Mouse (Mus musculus) ZHBTc4 (cell line): ENCODE results near the gene D930048N14Rik.
"Not testable (repeated sequence)": the region's sequence is repeated elsewhere in the genome, so short reads cannot be mapped to it uniquely, and the experiment has no call there.

Source experiments
- DNase-seq: peaks from one replicate; pipeline ENCODE4 v3.0.0-alpha.2; 2011; ENCODE audit warnings: low read depth, low spot score

The D930048N14Rik gene

DNA sequence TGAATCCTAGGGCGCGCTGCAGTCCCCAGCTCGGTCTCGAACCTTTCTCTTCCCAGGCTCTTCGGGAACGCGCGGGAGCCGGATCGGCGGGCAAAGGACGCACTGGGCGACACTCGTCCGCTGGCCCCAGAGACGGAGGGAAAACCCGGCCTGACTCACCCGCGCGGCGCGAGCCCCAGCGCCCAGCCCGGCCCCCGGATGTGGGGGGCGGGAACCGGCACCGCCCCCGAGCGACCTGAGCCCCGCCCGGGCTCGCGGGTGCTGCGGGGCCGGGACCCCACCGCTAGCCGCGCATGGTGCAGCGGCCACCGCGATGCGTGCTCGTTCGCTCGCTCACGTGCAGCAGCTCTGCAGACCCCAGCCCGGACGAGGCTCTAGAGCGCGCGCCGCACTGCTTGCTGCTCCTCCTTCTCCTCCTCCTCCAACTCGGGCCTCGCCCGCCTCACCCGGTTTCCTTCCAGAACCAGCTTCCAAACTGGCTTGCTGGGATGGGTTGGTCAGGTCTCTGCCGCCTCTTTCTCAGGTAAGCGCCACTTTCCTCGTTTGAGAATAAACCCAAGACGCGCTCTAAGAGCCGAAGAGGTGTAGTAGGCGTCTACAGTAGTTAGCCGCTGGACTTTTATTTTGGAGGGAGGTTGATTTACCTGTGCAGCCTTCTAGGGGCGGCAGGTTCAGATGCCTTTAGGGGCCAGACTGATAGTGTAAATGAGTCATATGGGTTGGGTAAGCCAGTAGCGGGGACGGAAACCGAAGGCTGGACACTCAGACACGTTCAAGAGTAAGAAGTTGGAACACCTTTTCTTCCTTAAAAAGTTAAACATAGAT, at the start of gene D930048N14Rik, which contains the start of gene N4bp3:
Gene D930048N14Rik (plus strand): TSS at position 264 of the 825 bp plus-strand sequence.
Gene N4bp3 (minus strand): TSS at position 152 of the 825 bp plus-strand sequence.
- peak; percentile 78 for DNase-seq

DNA sequence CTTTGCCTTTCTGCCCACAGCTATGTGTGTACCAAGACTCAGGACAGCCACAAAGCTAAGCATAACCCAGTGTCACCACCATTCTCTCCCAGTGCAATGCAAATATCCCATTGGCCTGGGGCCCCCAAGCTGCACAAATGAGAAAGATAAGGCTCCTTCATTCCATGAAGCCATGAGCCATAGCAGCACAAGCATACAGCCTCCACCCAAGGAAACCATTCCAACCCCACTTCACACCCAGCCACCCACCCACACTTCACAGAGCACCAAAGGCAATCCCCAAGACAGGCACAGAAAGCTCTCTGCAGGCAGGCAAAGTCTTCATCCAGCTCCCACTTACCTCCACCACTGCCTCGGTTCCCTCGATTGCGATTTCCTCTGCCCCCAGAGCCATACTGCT, 48.5 kb upstream of the D930048N14Rik start:
- DNase-seq, result no peak

DNA sequence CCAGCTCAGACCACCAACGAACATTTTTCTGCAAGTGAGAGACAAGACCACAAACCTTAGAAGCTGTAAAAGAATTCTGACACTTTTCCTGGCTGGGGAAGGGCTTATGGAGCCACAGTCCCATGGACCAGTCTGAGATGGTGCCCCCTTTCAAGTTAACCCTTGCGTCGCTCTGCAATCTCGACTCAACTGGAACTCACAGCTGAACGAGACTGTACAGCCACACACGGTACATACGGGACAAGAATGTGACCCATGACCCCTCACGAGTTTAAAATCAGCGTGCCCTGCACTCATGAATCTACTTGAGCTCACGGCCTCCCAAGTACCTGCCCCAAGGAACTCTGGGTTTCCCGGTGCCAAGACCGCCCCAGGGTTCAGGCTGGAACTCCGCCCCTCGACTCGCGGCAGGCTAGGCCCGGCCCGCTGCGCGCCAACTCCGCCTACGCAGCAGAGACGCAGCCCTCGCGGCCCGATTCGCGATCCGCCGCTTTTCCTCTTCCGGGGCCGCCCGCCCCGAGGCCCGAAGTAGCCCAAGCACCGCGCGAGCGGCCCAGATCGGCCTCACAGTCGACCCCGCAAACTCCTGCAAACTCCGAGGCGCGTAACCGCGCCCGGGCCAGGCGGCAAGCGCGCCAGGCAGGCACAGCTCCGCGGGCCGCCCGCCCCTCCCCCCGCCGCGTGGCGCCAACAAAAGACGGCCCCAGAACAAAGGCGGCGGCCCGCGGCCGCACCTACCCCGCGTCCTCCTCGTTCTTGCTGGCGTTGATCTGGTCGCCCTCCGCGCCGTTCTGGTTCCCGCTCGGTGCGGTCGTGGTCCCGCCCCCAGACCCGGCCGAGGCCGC, 44.9 kb upstream of the D930048N14Rik start:
- DNase-seq, result peak; percentile 94

DNA sequence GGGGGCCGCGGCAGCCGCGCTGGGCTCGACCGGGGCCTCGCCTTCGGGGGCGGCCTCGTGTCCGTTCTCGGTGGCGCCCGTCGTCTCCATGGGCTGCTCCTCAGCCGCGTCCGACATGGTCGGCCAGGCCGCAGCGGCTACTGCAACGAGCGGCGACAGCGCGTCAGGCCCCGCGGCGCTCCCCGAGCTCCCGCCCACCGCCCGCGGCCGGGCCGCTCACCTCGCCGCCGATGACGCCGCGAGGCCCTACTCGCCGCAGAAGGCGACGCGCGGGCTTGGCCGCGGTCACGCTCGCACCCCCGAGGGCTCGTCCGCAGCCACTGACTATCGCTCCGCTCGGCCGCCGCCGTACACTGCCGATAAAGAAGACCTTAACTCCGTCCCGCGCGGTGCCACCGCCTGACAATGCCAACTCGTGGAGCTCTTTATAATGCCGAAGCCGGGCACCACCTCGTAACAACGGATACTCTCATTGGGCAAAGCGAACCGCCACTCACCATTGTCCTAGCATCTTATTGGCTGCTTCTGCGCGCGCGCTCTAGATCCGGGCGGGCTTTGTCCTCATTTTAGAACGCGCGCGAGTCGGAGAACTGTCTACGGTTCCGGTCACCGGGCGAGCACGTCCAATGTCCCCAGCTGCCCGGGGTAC, 44.2 kb upstream of the D930048N14Rik start, which contains the start of gene Hnrnpab:
Gene Hnrnpab (minus strand): TSS at position 401 of the 649 bp plus-strand sequence.
- DNase-seq, result peak; percentile 98

DNA sequence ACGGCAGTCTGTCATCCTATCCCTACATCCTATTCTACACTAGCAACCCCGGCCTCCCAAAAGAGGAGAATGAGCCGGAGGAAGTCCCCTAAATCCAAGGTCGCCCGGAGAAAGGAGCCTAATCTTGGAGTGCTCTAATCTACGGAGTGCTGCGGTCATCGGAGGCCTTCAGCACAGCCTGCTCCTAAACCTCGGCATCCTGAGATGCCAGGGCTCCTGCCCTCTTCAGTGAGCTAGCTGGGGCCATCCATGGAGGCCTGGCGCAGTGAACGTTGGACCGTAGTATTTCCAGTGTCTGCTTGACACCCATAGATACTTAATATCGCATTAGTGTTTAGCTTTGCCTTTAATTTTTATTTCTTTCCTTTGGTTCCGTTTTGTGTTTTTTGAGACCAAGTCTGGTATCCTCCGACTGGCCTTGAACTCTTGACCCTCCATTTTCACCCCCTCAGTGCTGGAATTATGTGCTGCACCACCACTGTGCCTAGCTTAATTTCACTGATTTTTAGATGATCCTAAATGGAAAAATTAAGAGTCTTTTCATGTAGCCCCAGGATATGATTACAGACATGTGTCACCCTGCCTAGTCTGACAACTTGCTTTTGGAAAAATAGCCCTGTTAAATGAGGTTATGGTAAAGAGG, 43.5 kb upstream of the D930048N14Rik start:
- no peak for DNase-seq

DNA sequence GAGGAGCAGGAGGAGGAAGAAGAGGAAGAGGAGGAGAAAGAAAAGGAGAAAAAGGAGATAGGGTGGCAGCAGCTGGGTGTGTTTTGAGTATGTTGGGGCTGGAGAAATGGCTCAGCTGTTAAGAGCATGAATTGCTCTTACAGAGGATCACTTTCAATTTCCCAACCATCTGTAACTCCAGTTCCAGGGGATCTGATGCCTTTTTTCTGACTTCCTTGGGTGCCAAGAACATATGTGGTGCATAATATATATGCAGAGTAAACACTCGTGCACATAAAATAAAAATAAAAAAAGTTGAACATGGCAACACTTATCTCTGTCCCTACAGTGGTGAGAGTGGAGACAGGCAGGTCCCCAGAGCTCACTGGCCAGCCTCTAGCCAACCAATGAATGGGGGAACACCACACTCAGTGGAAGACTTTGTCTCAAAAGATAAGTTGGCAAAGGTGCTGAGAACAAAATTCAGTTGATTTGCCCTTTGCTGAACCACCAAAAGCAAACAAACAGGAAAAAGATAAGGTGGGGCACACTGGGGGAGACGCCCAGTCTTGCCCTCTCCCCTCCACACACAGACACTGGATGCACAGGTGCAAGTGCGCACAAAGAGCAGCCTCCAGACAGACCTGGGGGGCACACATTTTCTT, 41.4 kb upstream of the D930048N14Rik start:
- DNase-seq, result no peak

DNA sequence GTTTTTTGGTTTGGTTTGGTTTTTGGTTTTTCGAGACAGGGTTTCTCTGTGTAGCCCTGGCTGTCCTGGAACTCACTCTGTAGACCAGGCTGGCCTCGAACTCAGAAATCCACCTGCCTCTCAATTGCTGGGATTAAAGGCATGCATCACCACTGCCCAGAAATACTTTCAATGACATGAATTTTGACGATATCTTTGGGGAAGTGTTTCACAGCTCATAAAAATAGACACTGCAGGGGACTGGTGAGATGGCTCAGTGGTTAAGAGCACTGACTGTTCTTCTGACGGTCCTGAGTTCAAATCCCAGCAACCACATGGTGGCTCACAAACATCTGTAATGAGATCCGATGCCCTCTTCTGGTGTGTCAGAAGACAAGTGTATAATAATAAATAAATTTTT, 40.8 kb upstream of the D930048N14Rik start:
- not testable (repeated sequence) for DNase-seq

DNA sequence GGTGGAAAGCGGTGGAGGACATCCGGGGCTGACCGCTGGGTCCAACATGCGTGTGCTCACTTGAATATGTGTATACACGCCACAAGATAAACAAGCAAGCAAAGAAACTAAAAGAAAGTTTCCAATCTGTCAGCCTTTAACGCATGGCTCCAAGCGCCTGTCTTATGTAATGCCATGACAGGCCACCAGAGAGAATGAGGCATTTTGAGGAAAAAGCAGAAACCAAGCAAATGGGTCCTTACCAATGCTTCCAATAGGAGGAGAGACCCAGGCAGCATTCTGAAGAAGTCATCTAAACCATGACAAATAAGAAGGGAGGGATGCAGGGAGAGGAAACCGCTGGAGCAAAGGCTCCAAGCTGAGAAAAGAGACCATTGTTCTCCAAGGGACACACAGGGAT, 36.5 kb upstream of the D930048N14Rik start:
- peak; percentile 53 for DNase-seq

DNA sequence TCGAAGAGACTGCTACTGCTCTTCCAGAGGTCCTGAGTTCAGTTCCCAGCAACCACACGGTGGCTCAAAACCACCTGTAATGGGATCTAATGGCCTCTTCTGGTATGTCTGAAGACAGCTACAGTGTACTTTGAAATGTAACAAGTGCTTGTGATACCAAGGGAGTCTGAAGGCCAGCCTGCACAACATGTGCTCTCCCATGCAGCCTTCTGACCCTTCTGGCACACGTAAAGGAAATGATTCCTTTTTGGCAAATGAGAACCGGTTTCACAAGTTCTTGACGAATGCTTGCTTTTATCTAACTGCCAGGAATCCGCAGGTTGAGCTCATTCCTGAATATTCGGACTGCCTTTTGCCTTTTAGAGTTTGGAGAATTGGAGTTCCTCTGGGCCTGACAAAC, 35.6 kb upstream of the D930048N14Rik start:
- no peak for DNase-seq

DNA sequence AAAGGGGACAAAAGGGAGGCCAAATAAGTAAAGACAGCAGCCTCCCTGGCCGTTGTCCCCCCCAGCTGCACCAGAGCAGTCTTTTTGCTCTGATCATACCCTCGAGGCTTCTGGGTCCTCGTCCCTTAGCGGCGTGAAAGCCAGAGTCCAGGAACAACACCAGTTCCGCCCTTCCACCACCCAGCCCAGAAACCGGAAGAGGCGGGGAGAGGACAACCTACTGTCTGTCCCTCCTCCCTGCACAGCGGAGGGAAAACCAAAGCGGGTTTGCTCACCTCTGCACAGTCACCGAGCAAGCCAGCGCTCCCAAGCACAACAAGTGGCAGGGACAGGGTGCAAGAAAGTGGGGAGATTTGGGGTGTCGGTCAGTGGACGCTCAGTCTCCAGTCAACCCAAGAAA, 35.2 kb upstream of the D930048N14Rik start:
- DNase-seq, result peak; percentile 88

DNA sequence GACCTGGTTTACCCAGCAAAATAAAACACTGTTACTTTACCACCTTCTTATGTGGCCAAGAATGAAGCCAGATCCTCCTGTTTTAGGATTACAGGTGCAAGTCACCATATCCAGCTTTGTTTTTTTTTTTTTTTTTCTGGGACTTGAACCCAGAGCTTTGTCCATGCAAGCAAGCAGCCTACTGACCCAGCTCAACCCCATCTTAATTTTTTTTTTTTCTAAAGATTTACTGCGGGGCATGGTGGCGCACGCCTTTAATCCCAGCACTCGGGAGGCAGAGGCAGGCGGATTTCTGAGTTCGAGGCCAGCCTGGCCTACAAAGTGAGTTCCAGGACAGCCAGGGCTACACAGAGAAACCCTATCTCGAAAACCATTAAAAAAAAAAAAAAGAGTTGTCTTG, 34.6 kb upstream of the D930048N14Rik start:
- not testable (repeated sequence) for DNase-seq

DNA sequence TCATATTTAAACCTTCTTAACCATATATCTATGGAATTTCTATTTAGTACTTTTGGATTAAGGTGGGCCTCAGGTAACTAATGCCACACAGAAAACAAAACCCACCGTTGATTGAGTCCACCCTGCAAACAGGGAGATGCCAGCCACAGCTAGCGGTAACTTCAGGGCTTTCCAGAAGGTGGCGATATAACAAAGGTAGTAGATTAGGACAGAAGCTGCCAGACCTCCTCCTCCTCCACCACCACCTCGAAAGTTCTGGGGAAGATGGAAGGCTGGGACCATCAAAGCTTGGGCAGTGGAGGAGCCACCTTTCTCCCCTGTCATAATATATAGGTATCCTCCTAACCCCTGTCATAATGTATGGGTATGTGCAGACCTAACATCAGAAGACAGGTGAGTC, 33.1 kb upstream of the D930048N14Rik start:
- DNase-seq, result peak; percentile 84

DNA sequence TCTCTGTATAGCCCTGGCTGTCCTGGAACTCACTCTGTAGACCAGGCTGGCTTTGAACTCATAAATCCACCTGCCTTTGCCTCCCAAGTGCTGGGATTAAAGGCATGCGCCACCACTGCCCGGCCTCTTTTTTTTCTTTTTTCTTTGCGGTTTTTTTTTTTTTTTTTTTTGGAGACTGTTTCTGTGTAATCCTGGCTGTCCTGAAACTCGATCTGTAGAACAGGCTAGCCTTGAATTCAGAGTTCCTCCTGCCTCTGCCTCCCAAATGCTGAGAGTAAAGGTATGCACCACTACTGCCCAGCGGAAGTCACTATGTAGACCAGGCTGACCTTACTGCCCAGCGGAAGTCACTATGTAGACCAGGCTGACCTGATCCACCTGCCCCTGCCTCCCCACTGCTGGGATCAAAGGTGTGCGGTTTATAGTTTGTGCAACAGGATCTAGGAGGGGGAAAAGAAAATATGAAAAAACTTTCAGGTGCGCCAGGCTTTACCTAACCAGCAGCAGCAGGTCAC, 31.8 kb upstream of the D930048N14Rik start:
- no peak for DNase-seq

DNA sequence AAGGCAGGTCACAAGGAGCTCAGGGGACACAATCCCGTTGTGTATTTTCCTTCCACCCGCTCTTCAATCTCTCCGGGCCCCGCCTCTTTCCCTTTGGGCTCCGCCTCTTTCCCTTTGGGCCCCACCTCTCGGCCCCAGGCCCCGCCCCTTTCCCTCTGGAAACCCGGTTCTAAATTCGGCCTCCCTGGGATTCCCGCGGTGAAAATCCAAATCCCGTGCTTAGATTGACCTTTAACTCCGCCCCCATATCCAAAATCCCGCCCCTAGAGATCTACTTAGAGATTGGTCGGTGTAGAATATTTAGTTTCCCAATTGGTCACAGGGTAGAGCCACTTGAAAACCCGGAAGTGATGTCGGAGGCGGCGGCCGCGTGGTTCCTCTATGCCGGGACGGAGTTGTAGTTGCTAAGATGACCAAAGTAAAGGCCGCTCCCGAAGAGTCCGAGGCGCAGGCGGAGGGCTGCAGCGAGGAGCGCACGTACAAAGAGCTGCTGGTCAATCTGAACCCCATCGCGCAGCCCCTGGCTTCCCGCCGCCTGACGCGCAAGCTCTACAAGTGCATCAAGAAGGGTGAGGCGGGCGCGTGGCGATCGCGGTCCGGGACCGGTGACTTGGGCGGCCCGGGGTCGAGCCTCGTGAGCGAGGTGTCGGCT, 31.2 kb upstream of the D930048N14Rik start, which contains the start of gene Nhp2:
Gene Nhp2 (plus strand): TSS at position 327 of the 652 bp plus-strand sequence.
- peak; percentile 99 for DNase-seq

DNA sequence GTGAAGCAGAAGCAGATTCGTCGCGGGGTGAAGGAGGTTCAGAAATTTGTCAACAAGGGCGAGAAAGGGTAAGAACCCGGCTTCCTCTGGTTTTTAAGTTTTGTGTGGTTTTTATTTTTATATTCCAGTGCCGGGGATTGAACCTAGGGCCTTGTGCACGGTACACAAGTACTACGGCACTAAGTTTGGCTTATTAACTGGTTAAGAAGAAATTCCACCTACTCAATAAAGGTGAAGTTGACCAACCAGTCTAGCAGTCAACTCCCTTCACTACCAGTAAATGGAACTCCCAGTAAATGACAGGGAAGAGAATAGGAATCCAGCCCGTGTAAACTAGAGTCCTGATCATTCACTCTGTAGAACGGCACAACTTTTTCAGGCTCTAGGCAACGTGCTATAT, 30.7 kb upstream of the D930048N14Rik start:
- DNase-seq, result peak; percentile 7

DNA sequence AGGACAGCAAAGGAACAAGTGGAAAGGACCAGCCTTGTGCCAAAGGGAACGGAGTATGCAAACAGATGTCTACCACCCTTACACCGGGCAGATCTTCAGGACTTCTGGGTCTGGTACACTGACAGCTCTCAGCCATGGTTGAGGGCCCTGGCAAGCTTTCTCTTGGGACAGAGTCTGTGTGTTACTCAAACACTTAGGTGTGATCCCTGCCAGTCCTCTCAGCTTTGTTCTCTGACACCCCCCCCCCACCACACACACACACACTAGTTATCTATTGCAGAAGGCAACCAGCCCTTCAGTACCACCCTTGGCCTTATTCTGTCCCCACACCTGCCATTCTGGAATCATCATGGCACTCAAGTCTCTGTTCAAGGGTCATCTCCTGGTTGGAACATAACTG, 29.0 kb upstream of the D930048N14Rik start:
- peak; percentile 2 for DNase-seq

DNA sequence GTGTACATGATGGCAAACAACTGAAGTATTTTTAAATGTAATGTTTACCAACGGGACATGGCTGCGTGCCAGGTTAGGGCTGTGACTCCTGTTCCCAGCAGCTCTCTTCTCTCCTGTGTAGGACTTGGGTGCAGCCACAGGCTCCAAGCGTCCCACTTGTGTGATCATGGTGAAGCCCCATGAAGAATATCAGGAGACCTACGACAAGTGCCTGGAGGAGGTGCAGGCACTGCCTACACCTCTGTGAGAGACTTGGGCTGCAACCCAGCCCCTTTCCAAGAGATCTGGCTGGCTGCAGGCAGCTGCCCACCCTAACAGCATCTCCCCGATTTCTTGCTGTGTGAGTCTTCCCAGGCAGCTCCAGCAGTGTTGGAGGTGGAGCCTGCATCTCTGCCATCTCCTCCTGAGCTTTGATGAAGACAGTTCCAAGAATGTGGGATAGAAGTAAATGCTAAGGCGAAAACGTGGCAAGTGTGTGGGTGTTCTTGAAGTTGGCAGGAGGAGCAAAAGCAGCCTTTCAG, 27.7 kb upstream of the D930048N14Rik start:
- DNase-seq, result peak; percentile 4

DNA sequence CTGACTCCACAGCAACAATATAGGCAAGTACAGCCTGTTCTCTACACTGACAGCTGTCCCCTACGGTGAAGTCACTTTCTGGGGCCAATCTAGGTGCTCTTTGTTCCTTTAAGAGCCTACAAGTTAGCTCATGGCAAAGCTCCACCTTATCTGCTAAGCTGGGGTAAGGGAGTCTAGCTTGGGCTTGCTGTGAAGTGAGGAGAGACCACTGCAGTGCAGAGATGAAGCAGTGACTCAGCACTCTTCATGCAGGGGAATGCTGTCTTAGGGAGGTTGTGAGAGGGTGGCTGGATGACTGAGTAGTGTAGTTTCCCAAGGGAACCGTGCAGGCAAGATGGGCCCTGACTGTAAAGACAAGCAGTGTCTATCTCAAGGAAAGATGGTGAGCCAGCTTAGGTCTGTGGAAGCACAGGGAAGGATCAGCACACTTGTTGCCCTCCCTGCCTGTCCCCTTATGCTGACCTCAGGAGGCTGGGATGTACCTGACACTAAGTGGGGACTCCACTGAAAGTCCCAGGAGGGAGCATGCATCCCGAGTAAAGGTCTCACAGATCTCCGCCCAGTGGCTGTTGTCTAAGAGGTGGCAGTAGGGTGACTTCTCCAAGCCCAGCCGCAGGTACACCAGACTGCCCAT, 25.4 kb upstream of the D930048N14Rik start:
- DNase-seq, result peak; percentile 33

DNA sequence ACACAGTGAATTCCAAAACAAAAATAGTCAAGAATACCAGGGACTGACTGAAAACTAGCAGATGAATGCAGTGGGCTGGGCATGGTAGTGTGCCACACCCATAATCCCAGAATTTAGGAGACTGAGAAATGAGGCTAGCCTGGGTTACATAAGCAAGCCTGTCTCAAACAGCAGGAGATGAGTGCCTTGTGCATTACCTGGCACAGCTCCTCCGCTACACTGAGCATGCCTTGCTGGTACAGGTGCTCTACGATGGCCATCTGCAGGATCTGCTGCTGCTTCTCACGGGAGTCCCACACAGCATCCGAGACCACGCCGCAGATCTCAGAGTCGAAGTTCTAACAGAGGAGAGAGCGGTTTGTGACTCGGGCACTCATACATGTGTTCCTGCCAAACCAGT, 23.3 kb upstream of the D930048N14Rik start:
- DNase-seq, result no peak
